22 mouse cellular contexts compared by ENCODE assay signal in the genomic region with DNA sequence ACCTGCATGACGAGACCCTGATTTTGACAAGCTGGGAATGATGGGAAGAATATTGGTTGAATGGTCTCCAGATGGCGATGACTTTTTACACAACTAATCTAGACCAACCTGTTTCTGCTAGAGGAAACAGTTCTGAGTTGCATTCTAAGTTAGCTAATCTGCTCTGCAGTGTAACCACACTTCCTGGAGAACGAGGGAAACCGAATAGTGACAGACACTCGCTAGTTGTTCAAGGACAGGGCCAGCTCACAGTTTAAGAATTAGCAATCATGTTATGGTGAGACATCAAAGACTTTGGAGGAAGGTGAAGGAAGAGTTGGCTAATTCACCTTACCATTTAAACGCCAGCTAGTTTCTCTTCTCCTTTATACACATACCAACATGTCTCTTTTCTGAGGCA.
DNase-seq lines count a peak whose midpoint lies in the region; ATAC-seq lines count a peak whose summit lies in the region.
"Had no signal": no experiment of that assay in that cellular context is flagged by ENCODE, and none has a peak within 500 bp of the region (broad histone marks: within the 10 kb centered on the region; RNA-seq: fewer than 3 reads in every experiment).

No protein-coding gene starts in this region.

- H3K9me3 ChIP-seq in megakaryocyte, embryonic 14.5 days = peaks cover 11% of the 10 kb centered on the region
- no peaks in the 10 kb centered on the region for H3K9me3 ChIP-seq in forebrain, embryonic 15.5 days
- H3K9me3 ChIP-seq: embryonic facial prominence, embryonic 15.5 days; forebrain, embryonic 10.5 days; heart, embryonic 10.5 days; hindbrain, embryonic 13.5 days had no signal

- peaks cover 5% of the 10 kb centered on the region for H3K27me3 ChIP-seq in megakaryocyte, embryonic 14.5 days (replicated peaks)
- H3K27me3 ChIP-seq in forebrain, embryonic 15.5 days = no peaks in the 10 kb centered on the region

- WGBS in forebrain, embryonic 15.5 days = 90% methylated on average over 6 of the region's 6 CpGs

- no peak overlapping the region for H3K4me2 ChIP-seq in forebrain, embryonic 15.5 days (replicated peaks)
- H3K4me2 ChIP-seq: embryonic facial prominence, embryonic 15.5 days; hindbrain, embryonic 13.5 days had no signal

- peak; percentile 83 for ATAC-seq in granulocyte monocyte progenitor cell, adult 5-6 weeks (replicated peaks; ENCODE audit: poor library complexity, severe bottlenecking)
- ATAC-seq in forebrain, embryonic 15.5 days (replicated peaks) = no peak
- ATAC-seq: forebrain, embryonic 14.5 days; hindbrain, postnatal 0 days had no signal

- no peak overlapping the region for H3K9ac ChIP-seq in forebrain, embryonic 15.5 days (replicated peaks)
- H3K9ac ChIP-seq: embryonic facial prominence, embryonic 15.5 days; hindbrain, embryonic 13.5 days had no signal

- DNase-seq in thymus, postnatal 14 days = peak; percentile 20
- DNase-seq in thymus, postnatal 36 days = no peak
- no peak for DNase-seq in urinary bladder, postnatal 25 days (ENCODE audit: low spot score)
- no peak for DNase-seq in retina, postnatal 1 day
- DNase-seq: adrenal gland, postnatal 14 days; cerebellum, adult 11-12 months; cerebellum, adult 9-10 months; cerebellum, postnatal 25 days; gastrocnemius, postnatal 36 days; heart, adult 18-20 months; heart, postnatal 10 days; heart, postnatal 4 days had no signal

- H3K27ac ChIP-seq in forebrain, embryonic 15.5 days (replicated peaks) = no peak overlapping the region
- H3K27ac ChIP-seq: embryonic facial prominence, embryonic 15.5 days; forebrain, embryonic 10.5 days; heart, embryonic 10.5 days; hindbrain, embryonic 13.5 days; hindbrain, postnatal 0 days had no signal

- H3K4me1 ChIP-seq in megakaryocyte, embryonic 14.5 days = peaks cover 34% of the 10 kb centered on the region
- H3K4me1 ChIP-seq in forebrain, embryonic 15.5 days = peaks cover 14% of the 10 kb centered on the region

- H3K4me3 ChIP-seq in megakaryocyte, embryonic 14.5 days (replicated peaks) = peak overlapping the region; percentile 55
- H3K4me3 ChIP-seq in forebrain, embryonic 15.5 days = no peak overlapping the region
- H3K4me3 ChIP-seq: embryonic facial prominence, embryonic 15.5 days; erythroblast, embryonic 14.5 days; forebrain, embryonic 10.5 days; heart, embryonic 10.5 days; hindbrain, embryonic 13.5 days had no signal

- peaks cover 9% of the 10 kb centered on the region for H3K36me3 ChIP-seq in megakaryocyte, embryonic 14.5 days (replicated peaks; ENCODE audit: low read length)
- H3K36me3 ChIP-seq in forebrain, embryonic 15.5 days = no peaks in the 10 kb centered on the region
- H3K36me3 ChIP-seq: embryonic facial prominence, embryonic 15.5 days; forebrain, embryonic 10.5 days; heart, embryonic 10.5 days; hindbrain, embryonic 13.5 days had no signal
